Mouse (Mus musculus) inflammation-experienced regulatory T-cells, adult 6 months (primary cell): Measurements from ENCODE around the gene Amotl1. TPM values are rescaled to one million over a fixed set of nuclear protein-coding genes. Genes with fewer than 3 reads are reported as not detected.
A peak's percentile ranks its signal among the peaks of the same experiment; 100 is the strongest.
"Not testable (repeated sequence)": the region's sequence is repeated elsewhere in the genome, so short reads cannot be mapped to it uniquely, and the experiment has no call there.

Experiments used
- ATAC-seq: one replicate; pipeline ENCODE4 v1.8.0; 2017
- polyA plus RNA-seq, 3 experiments: library from polyadenylated mRNA; unstranded; fragments of 100-300 nt; shearing (Covaris generic); gene quantifications; one replicate each; pipeline ENCODE4 v1.2.1; 2017

The Amotl1 gene
- polyA plus RNA-seq, 3 experiments from 2014 or later = 0.04 to 0.72 TPM; not detected in 1

GRCm38 (mm10) chr9:14603475-14603874, 41.4 kb downstream of the Amotl1 start:
- ATAC-seq = no peak

GRCm38 (mm10) chr9:14599799-14600198, 45.1 kb downstream of the Amotl1 start:
- no peak for ATAC-seq

GRCm38 (mm10) chr9:14598157-14598556, 46.7 kb downstream of the Amotl1 start:
- no peak for ATAC-seq

GRCm38 (mm10) chr9:14597429-14597828, 47.4 kb downstream of the Amotl1 start:
- no peak for ATAC-seq

GRCm38 (mm10) chr9:14596858-14597257, 48.0 kb downstream of the Amotl1 start:
- no peak for ATAC-seq

GRCm38 (mm10) chr9:14596427-14596826, 48.4 kb downstream of the Amotl1 start:
- no peak for ATAC-seq

- ATAC-seq = no peak
Observed at GRCm38 (mm10) chr9:14595893-14596292, 49.0 kb downstream of the Amotl1 start.

GRCm38 (mm10) chr9:14593880-14594279, 51.0 kb downstream of the Amotl1 start:
- ATAC-seq = no peak

GRCm38 (mm10) chr9:14590666-14591065, 54.2 kb downstream of the Amotl1 start:
- ATAC-seq = no peak

- ATAC-seq = no peak
Observed at GRCm38 (mm10) chr9:14588690-14589089, 56.2 kb downstream of the Amotl1 start.

- ATAC-seq = no peak
Observed at GRCm38 (mm10) chr9:14585702-14586101, 59.2 kb downstream of the Amotl1 start.

GRCm38 (mm10) chr9:14578960-14579359, 65.9 kb downstream of the Amotl1 start:
- ATAC-seq = no peak

- ATAC-seq = not testable (repeated sequence)
Observed at GRCm38 (mm10) chr9:14576359-14576758, 68.5 kb downstream of the Amotl1 start.

GRCm38 (mm10) chr9:14574760-14575399, 70.0 kb downstream of the Amotl1 start:
- ATAC-seq = no peak

GRCm38 (mm10) chr9:14569175-14569975, 75.5 kb downstream of the Amotl1 start:
- no peak for ATAC-seq

- peak; percentile 38 for ATAC-seq
Observed at GRCm38 (mm10) chr9:14568487-14568886, 76.4 kb downstream of the Amotl1 start.

- no peak for ATAC-seq
Observed at GRCm38 (mm10) chr9:14564486-14564885, 80.4 kb downstream of the Amotl1 start.

GRCm38 (mm10) chr9:14563351-14563750, 81.5 kb downstream of the Amotl1 start:
- no peak for ATAC-seq

GRCm38 (mm10) chr9:14560545-14560944, 84.3 kb downstream of the Amotl1 start:
- no peak for ATAC-seq

- no peak for ATAC-seq
Observed at GRCm38 (mm10) chr9:14559996-14560395, 84.9 kb downstream of the Amotl1 start.

- ATAC-seq = no peak
Observed at GRCm38 (mm10) chr9:14559430-14559829, 85.4 kb downstream of the Amotl1 start.

- ATAC-seq = no peak
Observed at GRCm38 (mm10) chr9:14558332-14558731, 86.5 kb downstream of the Amotl1 start.

GRCm38 (mm10) chr9:14548366-14548761, 96.5 kb downstream of the Amotl1 start:
- ATAC-seq = no peak
